Mouse (Mus musculus): ENCODE results near the gene Adk. TPM values are rescaled to one million over a fixed set of nuclear protein-coding genes. Genes with fewer than 3 reads are reported as not detected.

Gene Adk
- polyA plus RNA-seq, 1 experiment from 2014 or later: 40.0 TPM

DNA sequence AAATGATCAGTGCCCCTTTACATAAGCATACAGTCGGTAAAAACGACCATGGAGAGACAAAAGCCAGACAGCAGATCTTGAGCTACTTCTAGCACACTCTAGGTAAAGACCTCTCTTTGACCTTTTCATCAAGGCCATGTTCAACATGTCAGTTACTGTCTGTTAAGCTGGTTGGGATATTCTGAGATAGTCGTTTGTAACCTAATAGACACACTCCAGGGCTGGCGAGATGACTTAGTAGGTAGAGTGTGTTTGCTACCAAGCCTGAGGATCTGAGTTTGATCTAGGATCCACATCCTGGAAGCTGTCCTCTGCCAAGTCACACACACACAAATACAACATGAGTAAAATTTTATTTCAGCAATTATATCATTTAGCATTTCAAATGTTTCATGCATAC is 12.8 kb upstream of the Adk start:
- peaks cover 46% of the 10 kb centered on the region for H3K36me3 ChIP-seq
- H3K9me3 ChIP-seq (replicated peaks): no peaks in the 10 kb centered on the region
- H3K4me3 ChIP-seq (replicated peaks): no peak overlapping the region
- 85% methylated on average over 4 of the region's 4 CpGs for WGBS
- no peak for ATAC-seq (ENCODE audit: low FRiP score)
- no peak overlapping the region for H3K9ac ChIP-seq (replicated peaks)
- H3K27me3 ChIP-seq (replicated peaks): no peaks in the 10 kb centered on the region
- H3K4me1 ChIP-seq: no peaks in the 10 kb centered on the region
- no peak overlapping the region for H3K27ac ChIP-seq (replicated peaks)
- no peak overlapping the region for H3K4me2 ChIP-seq

- no peak for ATAC-seq (ENCODE audit: low FRiP score)
- no peaks in the 10 kb centered on the region for H3K27me3 ChIP-seq (replicated peaks)
- no peak overlapping the region for H3K4me3 ChIP-seq (replicated peaks)
- no peak overlapping the region for H3K27ac ChIP-seq (replicated peaks)
- H3K4me2 ChIP-seq: no peak overlapping the region
- 88% methylated on average over 2 of the region's 2 CpGs for WGBS
- peaks cover 9% of the 10 kb centered on the region; the same call in 1 of the 2 replicates for H3K36me3 ChIP-seq
- peaks cover 11% of the 10 kb centered on the region for H3K4me1 ChIP-seq
- H3K9ac ChIP-seq (replicated peaks): no peak overlapping the region
- H3K9me3 ChIP-seq (replicated peaks): no peaks in the 10 kb centered on the region
These were observed 4.5 kb upstream of the Adk start for GRCm38 (mm10) chr14:21047840-21048239.

- Histone ChIP-seq H3K27ac (replicated peaks) (no peak overlapping the region), H3K4me2 (no peak overlapping the region), H3K9me3 (replicated peaks) (no peaks in the 10 kb centered on the region), H3K4me1 (peaks cover 15% of the 10 kb centered on the region), H3K36me3 (0 out of 2 replicates have a peak, but pooled peaks cover 5% of the 10 kb centered on the region), H3K27me3 (replicated peaks) (no peaks in the 10 kb centered on the region), H3K4me3 (replicated peaks) (no peak overlapping the region), H3K9ac (replicated peaks) (no peak overlapping the region)
- ATAC-seq (ENCODE audit: low FRiP score): no peak
These were observed 3.5 kb upstream of the Adk start for GRCm38 (mm10) chr14:21048879-21049278.

DNA sequence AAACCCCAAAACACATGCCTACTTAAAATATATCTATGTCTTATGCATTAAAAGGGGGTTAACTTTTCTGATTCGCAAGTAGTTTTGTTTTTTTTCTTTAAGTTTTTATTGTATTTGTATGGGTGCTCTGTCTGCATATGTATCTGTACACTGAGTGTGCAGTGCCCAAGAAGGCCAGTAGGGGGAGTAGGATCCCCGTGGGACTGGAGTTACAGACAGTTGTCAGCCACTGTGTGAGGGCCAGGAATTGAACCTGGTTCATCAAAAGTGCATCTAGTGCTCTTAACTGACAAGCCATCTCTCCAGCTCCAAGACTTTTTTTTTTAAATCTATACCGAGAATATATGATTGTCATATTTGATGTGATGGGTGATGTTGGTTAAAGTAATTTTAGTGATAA is 1.6 kb upstream of the Adk start:
- Histone ChIP-seq H3K4me1 (peaks cover 15% of the 10 kb centered on the region), H3K4me2 (peak overlapping the region; percentile 98; the same call in 1 of the 2 replicates), H3K9me3 (replicated peaks) (no peaks in the 10 kb centered on the region), H3K4me3 (replicated peaks) (peak overlapping the region; percentile 72), H3K9ac (replicated peaks) (no peak overlapping the region), H3K36me3 (no peaks in the 10 kb centered on the region), H3K27ac (replicated peaks) (no peak overlapping the region), H3K27me3 (replicated peaks) (no peaks in the 10 kb centered on the region)
- ATAC-seq (ENCODE audit: low FRiP score): no peak
- 81% methylated on average over 3 of the region's 3 CpGs for WGBS

GRCm38 (mm10) chr14:21051380-21052111 is 828 bp upstream of the Adk start:
- Histone ChIP-seq H3K4me2 (peak overlapping the region; percentile 98), H3K9me3 (replicated peaks) (no peaks in the 10 kb centered on the region), H3K27me3 (replicated peaks) (no peaks in the 10 kb centered on the region), H3K27ac (replicated peaks) (peak overlapping the region; percentile 92), H3K4me1 (peaks cover 15% of the 10 kb centered on the region), H3K4me3 (replicated peaks) (peak overlapping the region; percentile 72), H3K36me3 (no peaks in the 10 kb centered on the region), H3K9ac (replicated peaks) (peak overlapping the region; percentile 79)
- 10% methylated on average over 28 of the region's 28 CpGs for whole genome bisulfite sequencing
- peak; percentile 14 for ATAC-seq (ENCODE audit: low FRiP score)

GRCm38 (mm10) chr14:21052781-21053130 is 382 bp downstream of the Adk start:
- H3K9me3 ChIP-seq (replicated peaks): no peaks in the 10 kb centered on the region
- H3K4me2 ChIP-seq: peak overlapping the region; percentile 98
- peak overlapping the region; percentile 72 for H3K4me3 ChIP-seq (replicated peaks)
- H3K4me1 ChIP-seq: peaks cover 15% of the 10 kb centered on the region
- peak overlapping the region; percentile 92 for H3K27ac ChIP-seq (replicated peaks)
- H3K9ac ChIP-seq (replicated peaks): peak overlapping the region; percentile 59
- no peaks in the 10 kb centered on the region for H3K36me3 ChIP-seq
- no peaks in the 10 kb centered on the region for H3K27me3 ChIP-seq (replicated peaks)
- ATAC-seq (ENCODE audit: low FRiP score): peak; percentile 82
- 0% methylated on average over 25 of the region's 25 CpGs for WGBS

GRCm38 (mm10) chr14:21053151-21053550 is 777 bp downstream of the Adk start:
- Histone ChIP-seq H3K9me3 (replicated peaks) (no peaks in the 10 kb centered on the region), H3K36me3 (no peaks in the 10 kb centered on the region), H3K27me3 (replicated peaks) (no peaks in the 10 kb centered on the region), H3K9ac (replicated peaks) (peak overlapping the region; percentile 59), H3K4me3 (replicated peaks) (peak overlapping the region; percentile 72), H3K27ac (replicated peaks) (no peak overlapping the region), H3K4me2 (peak overlapping the region; percentile 98), H3K4me1 (peaks cover 15% of the 10 kb centered on the region)
- no peak for ATAC-seq (ENCODE audit: low FRiP score)
- 9% methylated on average over 8 of the region's 8 CpGs for WGBS

GRCm38 (mm10) chr14:21053586-21053985 is 1.2 kb downstream of the Adk start:
- H3K36me3 ChIP-seq: no peaks in the 10 kb centered on the region
- H3K27ac ChIP-seq (replicated peaks): no peak overlapping the region
- H3K4me2 ChIP-seq: peak overlapping the region; percentile 98
- no peak overlapping the region; the same call in 1 of the 2 replicates for H3K4me3 ChIP-seq (replicated peaks)
- no peaks in the 10 kb centered on the region for H3K9me3 ChIP-seq (replicated peaks)
- no peak for ATAC-seq (ENCODE audit: low FRiP score)
- 52% methylated on average over 7 of the region's 7 CpGs for WGBS
- no peak overlapping the region for H3K9ac ChIP-seq (replicated peaks)
- no peaks in the 10 kb centered on the region for H3K27me3 ChIP-seq (replicated peaks)
- peaks cover 15% of the 10 kb centered on the region for H3K4me1 ChIP-seq

- no peak overlapping the region for H3K4me3 ChIP-seq (replicated peaks)
- H3K4me2 ChIP-seq: no peak overlapping the region
- H3K27me3 ChIP-seq (replicated peaks): no peaks in the 10 kb centered on the region
- no peaks in the 10 kb centered on the region for H3K36me3 ChIP-seq
- no peaks in the 10 kb centered on the region for H3K9me3 ChIP-seq (replicated peaks)
- 93% methylated on average over 2 of the region's 2 CpGs for WGBS
- no peak overlapping the region for H3K27ac ChIP-seq (replicated peaks)
- no peaks in the 10 kb centered on the region for H3K4me1 ChIP-seq
- H3K9ac ChIP-seq (replicated peaks): no peak overlapping the region
- no peak for ATAC-seq (ENCODE audit: low FRiP score)
These were observed 6.6 kb downstream of the Adk start for GRCm38 (mm10) chr14:21058972-21059371.

DNA sequence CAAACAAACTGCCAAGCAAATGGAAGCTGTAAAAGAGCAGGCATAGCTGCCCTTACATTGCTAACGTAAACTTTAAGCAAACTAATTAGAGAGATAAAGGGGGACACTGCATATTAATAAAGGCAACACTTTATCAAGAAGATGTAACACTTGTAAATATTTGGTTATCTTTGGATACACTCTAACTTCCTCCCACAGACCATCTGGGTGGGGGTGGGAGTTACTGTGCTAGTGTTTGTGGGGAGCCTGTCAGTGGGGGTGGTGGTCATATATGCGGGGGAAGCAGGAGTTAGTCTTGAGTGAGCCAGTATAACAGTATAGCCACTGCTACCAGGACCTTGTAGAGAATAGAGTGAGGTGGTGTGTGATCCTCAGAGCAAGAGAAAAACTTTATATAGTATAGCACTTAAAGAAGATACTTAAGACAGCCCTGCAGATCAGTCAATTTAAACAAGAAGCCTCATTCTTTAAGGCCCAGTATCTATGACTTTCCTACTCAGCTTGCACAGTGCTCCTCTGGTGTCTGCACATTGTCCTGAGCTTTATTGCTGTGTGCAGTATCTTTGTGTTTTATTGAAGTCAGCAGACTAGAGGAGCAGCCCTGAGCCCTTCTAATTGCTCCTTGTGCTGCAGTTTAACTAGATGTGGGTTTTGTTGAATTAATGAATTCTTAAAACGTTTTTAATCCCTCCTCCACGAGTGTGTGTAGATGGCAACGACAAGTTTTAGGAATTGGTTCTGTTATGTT is 10.6 kb downstream of the Adk start:
- Histone ChIP-seq H3K36me3 (no peaks in the 10 kb centered on the region), H3K27me3 (replicated peaks) (no peaks in the 10 kb centered on the region), H3K27ac (replicated peaks) (no peak overlapping the region), H3K4me3 (replicated peaks) (no peak overlapping the region), H3K4me1 (no peaks in the 10 kb centered on the region), H3K9ac (replicated peaks) (no peak overlapping the region), H3K4me2 (no peak overlapping the region), H3K9me3 (replicated peaks) (no peaks in the 10 kb centered on the region)
- no peak for ATAC-seq (ENCODE audit: low FRiP score)
- WGBS: 49% methylated on average over 5 of the region's 5 CpGs

DNA sequence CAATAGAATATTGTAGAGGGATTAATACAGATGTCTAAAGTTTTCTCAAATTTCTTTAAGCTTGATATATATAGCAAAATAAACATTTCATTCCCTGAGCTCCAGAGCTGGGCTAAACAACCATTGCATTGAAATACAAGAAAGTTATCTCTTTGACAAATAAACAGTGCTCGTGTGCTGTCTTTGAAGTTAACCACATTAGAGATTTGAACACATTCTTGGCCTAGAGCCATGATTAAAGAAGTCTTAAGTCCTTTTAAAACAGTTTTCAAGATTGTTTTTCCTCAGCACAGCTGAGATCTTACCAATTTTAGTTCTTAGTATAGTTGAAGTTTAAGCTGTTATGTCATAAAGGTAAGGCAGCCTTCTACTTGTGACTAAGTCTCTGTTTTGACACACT is 11.9 kb downstream of the Adk start:
- Histone ChIP-seq H3K27me3 (replicated peaks) (no peaks in the 10 kb centered on the region), H3K4me3 (replicated peaks) (no peak overlapping the region), H3K9me3 (replicated peaks) (no peaks in the 10 kb centered on the region), H3K27ac (replicated peaks) (no peak overlapping the region), H3K4me2 (no peak overlapping the region), H3K9ac (replicated peaks) (no peak overlapping the region), H3K4me1 (no peaks in the 10 kb centered on the region), H3K36me3 (no peaks in the 10 kb centered on the region)
- no peak for ATAC-seq (ENCODE audit: low FRiP score)
- WGBS: 59% methylated on average over 1 of the region's 1 CpGs

GRCm38 (mm10) chr14:21065490-21066162 is 13.3 kb downstream of the Adk start:
- Histone ChIP-seq H3K9ac (replicated peaks) (no peak overlapping the region), H3K4me2 (no peak overlapping the region), H3K27ac (replicated peaks) (no peak overlapping the region), H3K9me3 (replicated peaks) (no peaks in the 10 kb centered on the region), H3K27me3 (replicated peaks) (no peaks in the 10 kb centered on the region), H3K4me1 (no peaks in the 10 kb centered on the region), H3K36me3 (no peaks in the 10 kb centered on the region), H3K4me3 (replicated peaks) (no peak overlapping the region)
- no peak for ATAC-seq (ENCODE audit: low FRiP score)
- 78% methylated on average over 8 of the region's 8 CpGs for WGBS

Data from neural tube, embryonic 15.5 days (tissue).